Mouse (Mus musculus) liver, embryonic 11.5 days (tissue): ENCODE data around the gene Lias. TPM values are rescaled to one million over a fixed set of nuclear protein-coding genes. Genes with fewer than 3 reads are reported as not detected.
A peak's percentile ranks its signal among the peaks of the same experiment; 100 is the strongest.

Experiments used
- ATAC-seq: fragments of 200-750 bp; cut with Nextera tagmentation; replicated peaks from 2 replicates; pipeline ENCODE4 v1.8.0; 2017; ENCODE audit warnings: moderate number of reproducible peaks, mild to moderate bottlenecking, moderate TSS enrichment, moderate library complexity; ENCODE audit not compliant: low FRiP score
- DNase-seq: peaks from one replicate; pipeline ENCODE4 v3.0.0-alpha.2; 2017; ENCODE audit warnings: low spot score
- H3K27ac ChIP-seq: fragments of 300-500 bp; sonication (generic); 2 replicates; pipeline ENCODE4 v1.5.1; 2014; ENCODE audit warnings: mild to moderate bottlenecking, low read depth, low read length, control low read depth
- H3K27me3 ChIP-seq: fragments of 300-500 bp; sonication (generic); replicated peaks from 2 replicates; pipeline ENCODE4 v1.6.1; 2014; ENCODE audit warnings: low read length, mixed read lengths; ENCODE audit not compliant: control insufficient read depth, insufficient read depth
- H3K36me3 ChIP-seq: fragments of 300-500 bp; sonication (generic); 2 replicates; pipeline ENCODE4 v1.6.1; 2014; ENCODE audit warnings: mild to moderate bottlenecking, low read length, moderate library complexity, mixed read lengths; ENCODE audit not compliant: control insufficient read depth, insufficient read depth
- H3K4me1 ChIP-seq: fragments of 300-500 bp; sonication (generic); replicated peaks from 2 replicates; pipeline ENCODE4 v1.6.1; 2014; ENCODE audit warnings: low read length, mixed read lengths; ENCODE audit not compliant: control insufficient read depth, insufficient read depth
- H3K4me2 ChIP-seq: fragments of 300-500 bp; sonication (generic); 2 replicates; pipeline ENCODE4 v1.6.1; 2014; ENCODE audit warnings: mild to moderate bottlenecking, control low read depth, moderate library complexity
- H3K4me3 ChIP-seq: fragments of 300-500 bp; sonication (generic); 2 replicates; pipeline ENCODE4 v1.5.1; 2014; ENCODE audit warnings: low read depth, low read length, control low read depth
- H3K9ac ChIP-seq: fragments of 300-500 bp; sonication (generic); 2 replicates; pipeline ENCODE4 v1.6.1; 2014; ENCODE audit warnings: low read depth, low read length, control low read depth
- H3K9me3 ChIP-seq: fragments of 300-500 bp; sonication (generic); 2 replicates; pipeline ENCODE4 v1.6.1; 2016; ENCODE audit warnings: low read length, inconsistent platforms, mixed read lengths; ENCODE audit not compliant: control insufficient read depth
- WGBS: fragments of 180-500 bp; shearing (Covaris S2); extraction: QIAGEN DNeasy Blood & Tissue Kit; methylation state at CpG from one replicate; pipeline ENCODE4 v1.1.7; 2014; 5-methylcytosine and 5-hydroxymethylcytosine counted together
- polyA plus RNA-seq: library from polyadenylated mRNA; unstranded; fragments of >200 nt; fragmentation: Nextera tagmentation; extraction: Ambion mirVana; gene quantifications from 2 replicates; pipeline ENCODE4 v1.2.1, GENCODE M21; 2014

Lias gene
- polyA plus RNA-seq, 1 experiment from 2014 or later = 80.2 TPM

DNA sequence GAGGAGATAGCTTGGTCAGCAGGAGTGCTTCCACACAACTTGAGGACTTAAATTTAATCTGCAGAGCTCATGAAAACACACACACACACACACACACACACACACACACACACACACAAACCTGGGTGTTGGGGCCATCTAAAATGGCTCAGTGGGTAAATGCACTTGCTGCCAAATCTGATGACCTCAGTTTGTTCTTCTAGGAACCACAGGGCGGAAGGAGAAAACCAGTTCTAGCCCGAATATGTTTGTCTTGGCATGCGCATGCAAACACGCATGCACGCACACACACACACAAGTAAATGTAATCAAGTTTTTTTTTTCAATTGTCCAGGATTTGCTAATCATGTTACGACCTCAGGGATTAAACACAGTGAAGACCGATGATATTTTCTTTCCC, 19.7 kb upstream of the Lias start:
- H3K9ac ChIP-seq = no peak overlapping the region
- H3K4me1 ChIP-seq = no peaks in the 10 kb centered on the region
- H3K4me3 ChIP-seq = no peak overlapping the region
- no peak overlapping the region for H3K4me2 ChIP-seq
- H3K27ac ChIP-seq = no peak overlapping the region
- no peak for DNase-seq
- no peaks in the 10 kb centered on the region for H3K9me3 ChIP-seq
- no peaks in the 10 kb centered on the region for H3K27me3 ChIP-seq
- ATAC-seq = no peak
- no peaks in the 10 kb centered on the region for H3K36me3 ChIP-seq
- WGBS = 92% methylated on average over 7 of the region's 7 CpGs

GRCm38 (mm10) chr5:65374746-65375145, 16.6 kb upstream of the Lias start:
- Histone ChIP-seq H3K4me1 (no peaks in the 10 kb centered on the region), H3K9me3 (no peaks in the 10 kb centered on the region), H3K9ac (no peak overlapping the region), H3K27me3 (no peaks in the 10 kb centered on the region), H3K4me2 (no peak overlapping the region), H3K27ac (no peak overlapping the region), H3K4me3 (no peak overlapping the region), H3K36me3 (peaks cover 1% of the 10 kb centered on the region; the same call in 1 of the 2 replicates)
- DNase-seq (no peak), ATAC-seq (no peak)
- 71% methylated on average over 7 of the region's 7 CpGs for WGBS

GRCm38 (mm10) chr5:65385704-65386103, 5.6 kb upstream of the Lias start:
- H3K36me3 ChIP-seq = peaks cover 27% of the 10 kb centered on the region
- H3K4me3 ChIP-seq = no peak overlapping the region
- no peaks in the 10 kb centered on the region for H3K27me3 ChIP-seq
- DNase-seq = no peak
- no peaks in the 10 kb centered on the region for H3K9me3 ChIP-seq
- H3K4me2 ChIP-seq = no peak overlapping the region
- no peak for ATAC-seq
- H3K27ac ChIP-seq = no peak overlapping the region
- peaks cover 15% of the 10 kb centered on the region for H3K4me1 ChIP-seq
- H3K9ac ChIP-seq = no peak overlapping the region
- WGBS = 61% methylated on average over 2 of the region's 2 CpGs

- Histone ChIP-seq H3K4me2 (no peak overlapping the region), H3K36me3 (peaks cover 27% of the 10 kb centered on the region), H3K9ac (no peak overlapping the region), H3K4me1 (peaks cover 15% of the 10 kb centered on the region), H3K27ac (no peak overlapping the region; the same call in 1 of the 2 replicates), H3K9me3 (no peaks in the 10 kb centered on the region), H3K27me3 (no peaks in the 10 kb centered on the region), H3K4me3 (no peak overlapping the region)
- 70% methylated on average over 6 of the region's 6 CpGs for WGBS
- DNase-seq (no peak), ATAC-seq (no peak)
Observed at GRCm38 (mm10) chr5:65387008-65387867, 4.1 kb upstream of the Lias start.

DNA sequence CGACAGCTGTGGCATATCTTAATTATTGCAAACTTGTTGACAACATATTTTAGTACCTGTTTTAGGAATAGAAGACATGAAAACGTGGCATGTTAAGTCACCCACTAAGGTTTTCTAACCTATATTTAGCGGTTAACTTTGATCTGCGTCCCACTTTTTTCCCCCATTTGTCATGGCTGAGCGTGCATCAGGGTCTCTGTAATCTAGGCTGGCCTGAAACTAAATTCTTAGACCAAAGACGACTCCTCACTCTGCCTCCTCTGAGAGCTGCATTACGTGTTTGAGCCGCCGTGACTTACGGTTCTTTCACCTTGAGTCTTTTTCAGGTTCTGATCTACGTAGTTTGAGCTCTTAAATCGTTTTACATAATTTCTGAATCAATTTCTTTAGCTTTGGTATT, 456 bp downstream of the Lias start:
- H3K9ac ChIP-seq = peak overlapping the region; percentile 66
- peaks cover 15% of the 10 kb centered on the region for H3K4me1 ChIP-seq
- no peak overlapping the region for H3K27ac ChIP-seq
- H3K9me3 ChIP-seq = no peaks in the 10 kb centered on the region
- DNase-seq (no peak), ATAC-seq (peak; percentile 42)
- no peaks in the 10 kb centered on the region for H3K27me3 ChIP-seq
- H3K4me2 ChIP-seq = peak overlapping the region; percentile 68
- H3K36me3 ChIP-seq = peaks cover 35% of the 10 kb centered on the region
- peak overlapping the region; percentile 96 for H3K4me3 ChIP-seq
- 4% methylated on average over 12 of the region's 12 CpGs for WGBS

DNA sequence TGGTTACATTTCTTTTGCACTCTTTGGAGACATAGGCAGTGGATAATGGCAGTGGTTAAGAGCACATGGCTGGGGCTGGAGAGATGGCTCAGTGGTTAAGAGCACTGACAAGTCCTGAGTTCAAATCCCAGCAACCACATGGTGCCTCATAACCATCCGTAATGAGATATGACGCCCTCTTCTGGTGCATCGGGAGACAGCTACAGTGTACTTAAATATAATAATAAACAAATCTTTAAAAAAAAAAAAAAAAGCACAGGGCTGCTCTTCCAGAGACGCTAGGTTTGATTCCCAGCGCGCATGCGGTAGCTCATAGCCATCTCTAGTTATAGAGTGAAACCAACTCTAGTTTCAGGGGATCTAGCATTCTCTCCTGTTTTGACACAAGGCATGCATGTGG, 3.1 kb downstream of the Lias start:
- DNase-seq = no peak
- Histone ChIP-seq H3K9ac (no peak overlapping the region), H3K4me2 (no peak overlapping the region), H3K9me3 (no peaks in the 10 kb centered on the region), H3K27me3 (no peaks in the 10 kb centered on the region), H3K4me1 (peaks cover 6% of the 10 kb centered on the region), H3K27ac (no peak overlapping the region), H3K4me3 (no peak overlapping the region), H3K36me3 (peaks cover 19% of the 10 kb centered on the region)
- no peak for ATAC-seq
- 85% methylated on average over 7 of the region's 7 CpGs for WGBS

GRCm38 (mm10) chr5:65401251-65401994, 10.1 kb downstream of the Lias start:
- Histone ChIP-seq H3K4me1 (no peaks in the 10 kb centered on the region), H3K27ac (no peak overlapping the region), H3K27me3 (no peaks in the 10 kb centered on the region), H3K36me3 (peaks cover 21% of the 10 kb centered on the region), H3K9ac (no peak overlapping the region), H3K4me2 (no peak overlapping the region), H3K4me3 (no peak overlapping the region), H3K9me3 (no peaks in the 10 kb centered on the region)
- DNase-seq (peak; percentile 66), ATAC-seq (peak; percentile 74; the same call in 1 of the 2 replicates)
- WGBS = 31% methylated on average over 2 of the region's 2 CpGs

GRCm38 (mm10) chr5:65407989-65408388, 16.7 kb downstream of the Lias start:
- H3K27ac ChIP-seq = no peak overlapping the region
- no peaks in the 10 kb centered on the region for H3K27me3 ChIP-seq
- H3K4me1 ChIP-seq = no peaks in the 10 kb centered on the region
- no peak for DNase-seq
- no peaks in the 10 kb centered on the region for H3K9me3 ChIP-seq
- H3K36me3 ChIP-seq = peaks cover 10% of the 10 kb centered on the region
- no peak overlapping the region for H3K9ac ChIP-seq
- H3K4me3 ChIP-seq = no peak overlapping the region
- 73% methylated on average over 12 of the region's 12 CpGs for WGBS
- no peak overlapping the region for H3K4me2 ChIP-seq
- ATAC-seq = no peak
